Mouse (Mus musculus) c-Kit-positive CD71-positive TER-119-negative erythroid progenitor cells, embryonic 14.5 days (primary cell): Measurements from ENCODE around the gene Slc25a22.
A peak's percentile ranks its signal among the peaks of the same experiment; 100 is the strongest.

Source experiments
- DNase-seq: peaks from one replicate; pipeline ENCODE4 v3.0.0-alpha.2; 2013; ENCODE audit warnings: low read depth

Gene Slc25a22

GRCm38 (mm10) chr7:141437178-141438120 is at the start of gene Slc25a22:
Gene Slc25a22 (minus strand): TSS chr7:141437892.
- DNase-seq = peak; percentile 66

DNA sequence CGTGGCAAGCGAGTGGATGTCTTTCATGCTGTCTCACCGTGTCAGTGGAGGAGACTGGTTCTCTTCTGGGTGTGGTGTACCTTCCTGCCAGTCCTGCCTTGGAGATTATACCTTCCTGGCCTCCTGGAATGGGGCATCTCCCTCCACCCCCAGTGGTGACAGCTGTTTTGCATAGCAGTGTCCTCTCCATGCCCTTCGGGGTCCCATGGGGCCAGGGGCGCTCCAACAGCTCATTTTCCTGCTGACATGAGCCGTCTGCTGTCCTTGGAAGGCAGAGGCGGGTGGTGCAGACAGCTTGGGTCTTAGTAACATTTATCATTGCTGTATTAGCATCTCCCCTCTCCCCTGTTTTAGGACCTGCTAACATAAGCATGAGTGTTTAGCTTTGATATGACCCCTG is 49.4 kb upstream of the Slc25a22 start:
- DNase-seq = no peak

DNA sequence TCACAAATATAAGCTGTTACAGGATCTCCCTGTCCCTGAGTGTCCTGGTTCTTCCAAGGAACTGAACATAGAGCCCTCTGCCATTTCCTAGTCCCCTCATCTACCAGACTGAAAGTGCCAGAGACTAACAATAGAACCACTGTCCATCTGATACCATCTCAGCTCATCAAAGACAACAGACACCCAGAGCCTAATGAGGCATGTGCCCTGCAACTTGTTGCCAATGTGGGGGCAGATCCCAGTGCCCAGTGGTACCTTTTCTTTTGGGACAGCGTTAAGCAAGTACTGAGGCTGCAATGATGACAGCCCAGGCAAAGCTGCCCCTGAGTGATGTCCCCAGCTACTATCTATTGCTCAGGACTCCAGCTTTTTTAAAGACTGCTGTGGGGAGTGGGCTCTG is 48.5 kb upstream of the Slc25a22 start:
- no peak for DNase-seq

GRCm38 (mm10) chr7:141485606-141486005 is 47.9 kb upstream of the Slc25a22 start:
- DNase-seq = no peak

DNA sequence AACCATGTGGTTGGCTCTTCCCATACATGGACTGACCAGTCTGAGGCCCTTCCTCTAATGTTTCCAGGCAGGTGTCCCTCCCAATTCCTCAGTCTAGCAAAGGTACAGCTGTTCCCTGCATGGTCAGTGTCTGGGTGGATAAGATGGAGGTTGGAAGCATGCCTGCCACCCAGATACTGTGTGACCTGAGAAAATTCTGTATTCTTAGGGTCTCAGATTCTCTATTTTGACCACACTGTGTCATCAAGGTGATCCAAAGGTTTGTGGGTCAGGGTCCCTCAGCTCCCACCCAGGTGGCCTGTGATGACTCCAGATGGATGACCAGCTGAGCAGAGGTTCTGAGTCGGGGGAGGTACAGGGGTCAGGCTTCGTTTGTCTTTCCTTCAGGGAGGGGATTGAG is 47.5 kb upstream of the Slc25a22 start:
- no peak for DNase-seq

DNA sequence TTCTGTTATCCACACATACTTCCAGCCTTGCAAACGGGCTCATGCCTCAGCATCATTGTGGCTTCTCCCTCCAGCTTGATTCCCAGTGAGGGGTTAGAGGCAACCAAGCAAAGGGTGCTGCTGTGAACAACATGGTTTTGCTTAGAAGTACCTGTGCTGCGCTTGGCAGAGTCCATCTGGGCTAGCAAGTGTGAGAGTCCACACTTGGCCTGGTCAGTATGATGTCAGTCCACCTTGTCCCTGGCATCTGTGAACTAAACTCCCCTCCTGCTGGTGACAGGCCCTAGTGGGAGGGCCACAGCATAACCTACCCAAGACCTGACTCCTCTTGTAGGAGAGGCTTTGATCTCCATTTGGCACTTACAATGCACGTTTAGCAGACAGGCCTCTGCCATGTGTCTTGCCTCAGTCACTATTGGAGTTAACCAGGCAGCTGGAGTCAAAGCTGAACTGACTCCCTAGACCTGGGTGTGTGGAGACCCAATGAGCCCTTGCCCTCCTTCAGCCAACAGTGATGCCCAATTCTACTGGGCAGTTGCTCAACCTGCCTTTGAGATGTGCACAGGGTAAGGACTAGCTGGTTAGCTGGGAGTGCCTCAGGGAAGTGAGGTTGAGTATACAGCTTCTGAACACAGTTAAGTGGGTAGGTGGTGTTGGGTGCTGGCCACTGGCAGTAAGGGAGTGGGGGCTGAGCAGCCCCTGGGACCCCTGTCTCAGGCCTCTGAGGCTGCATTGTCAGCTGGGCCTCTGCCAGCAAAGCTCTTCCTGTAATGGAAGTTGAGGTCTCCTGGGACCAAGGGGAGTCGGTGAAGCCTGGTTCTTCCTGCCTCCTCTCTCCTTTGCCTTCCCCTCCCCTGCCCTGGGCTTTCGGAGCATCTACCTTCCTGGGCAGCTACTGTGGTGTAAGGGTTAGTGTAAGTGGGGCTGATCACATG is 46.8 kb upstream of the Slc25a22 start:
- no peak for DNase-seq

GRCm38 (mm10) chr7:141483114-141483653 is 45.5 kb upstream of the Slc25a22 start:
- no peak for DNase-seq

DNA sequence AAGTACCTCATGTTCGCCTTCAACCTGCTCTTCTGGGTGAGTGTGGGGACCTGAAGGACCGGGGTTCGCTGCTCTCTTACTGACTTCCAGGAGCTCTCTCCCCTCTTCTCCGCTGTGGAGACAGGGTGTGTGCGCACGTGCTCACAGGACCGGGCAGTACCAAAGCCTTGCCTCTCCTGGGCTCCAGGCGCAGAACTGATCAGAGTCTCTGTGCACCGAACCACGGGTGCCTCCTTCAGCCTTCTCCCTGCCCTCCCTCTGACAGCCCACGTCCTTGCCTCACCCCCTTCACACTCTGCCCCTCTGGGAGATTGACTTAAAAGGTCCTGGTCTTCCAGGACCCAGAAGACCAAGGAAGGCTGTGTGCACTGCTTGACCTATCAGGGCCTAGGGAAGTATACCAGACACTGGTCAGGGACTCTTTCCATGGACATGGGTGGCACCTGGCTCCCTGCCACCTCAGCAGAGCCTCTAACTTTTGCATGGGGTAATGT is 44.9 kb upstream of the Slc25a22 start:
- DNase-seq = no peak

DNA sequence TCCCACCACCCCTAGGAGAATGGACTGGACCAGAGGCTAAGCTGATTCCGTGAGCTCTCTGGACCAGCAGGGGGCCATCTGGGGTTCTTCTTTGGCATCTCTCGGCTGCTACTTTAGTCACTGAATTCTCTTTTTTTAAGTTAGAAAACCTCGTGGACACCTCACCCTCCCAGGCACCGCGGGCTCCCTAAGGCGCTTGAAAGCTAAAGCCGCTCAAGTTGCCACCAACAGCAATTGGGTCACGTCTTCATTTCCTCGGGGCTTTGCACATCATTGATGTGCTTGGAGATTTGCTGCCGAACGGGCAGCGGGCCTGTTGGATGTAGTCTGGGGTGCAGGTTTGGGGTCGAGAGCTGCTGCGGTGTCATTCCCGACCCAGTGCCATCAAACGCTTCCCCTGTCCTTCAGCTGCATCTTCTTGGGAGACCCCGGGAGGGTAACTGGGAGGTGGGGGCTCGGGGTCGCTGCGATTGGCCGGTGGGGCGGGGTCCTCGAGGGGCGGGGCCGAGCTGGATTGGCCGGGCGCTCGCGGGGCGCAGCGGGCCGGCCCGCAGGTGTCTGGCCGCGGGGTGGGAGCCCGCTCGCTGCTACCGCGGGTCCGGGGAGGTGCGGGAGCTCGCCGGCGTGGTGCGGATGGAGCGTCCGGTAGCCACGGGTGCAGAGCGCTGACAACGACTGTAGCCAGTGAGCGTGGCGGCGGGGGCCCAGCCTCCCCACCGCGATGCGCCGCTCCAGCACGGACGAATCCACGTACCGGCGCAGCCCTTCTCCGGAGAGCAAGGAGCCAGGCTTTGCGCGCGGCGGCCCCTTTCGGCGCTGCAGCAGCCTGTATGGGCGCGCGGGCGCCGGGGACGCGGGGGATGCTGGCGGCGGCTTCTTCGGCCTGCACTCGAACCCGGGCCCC is 44.1 kb upstream of the Slc25a22 start:
- no peak for DNase-seq

DNA sequence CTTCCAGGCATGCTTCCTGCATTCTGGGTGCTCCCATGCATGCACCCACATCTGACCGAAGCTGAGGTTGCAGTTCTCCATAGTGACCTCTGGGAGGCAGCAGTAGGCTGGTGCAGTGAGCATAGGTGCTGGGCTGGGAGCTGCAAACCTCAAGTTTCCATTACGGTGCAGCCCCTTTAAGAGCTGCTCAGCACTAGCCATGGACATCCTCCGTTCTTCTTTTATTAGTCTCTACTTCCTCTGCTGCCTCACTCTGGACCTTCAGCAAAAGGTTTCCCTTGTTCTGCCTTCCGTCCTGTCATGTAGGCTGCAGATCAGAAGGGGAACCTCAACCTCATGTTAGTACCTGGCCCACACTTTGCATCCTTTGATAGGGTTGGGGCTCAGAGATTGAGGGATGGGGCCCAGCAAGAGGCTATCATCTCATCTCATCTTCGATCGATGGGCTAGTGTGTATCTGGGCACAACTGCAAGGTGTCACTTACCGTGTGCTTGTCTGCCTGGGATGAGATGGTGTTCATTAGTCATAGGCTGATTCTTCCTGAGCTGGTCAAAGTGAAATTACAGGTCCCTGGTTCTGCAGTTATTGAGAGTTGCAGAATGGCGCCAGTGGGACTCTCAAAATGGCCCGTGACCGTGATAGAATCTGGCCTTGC is 43.3 kb upstream of the Slc25a22 start:
- DNase-seq = peak; percentile 78

- DNase-seq = no peak
Observed at GRCm38 (mm10) chr7:141478270-141478748, 40.6 kb upstream of the Slc25a22 start.

- no peak for DNase-seq
Observed at GRCm38 (mm10) chr7:141477578-141478269, 40.0 kb upstream of the Slc25a22 start.

DNA sequence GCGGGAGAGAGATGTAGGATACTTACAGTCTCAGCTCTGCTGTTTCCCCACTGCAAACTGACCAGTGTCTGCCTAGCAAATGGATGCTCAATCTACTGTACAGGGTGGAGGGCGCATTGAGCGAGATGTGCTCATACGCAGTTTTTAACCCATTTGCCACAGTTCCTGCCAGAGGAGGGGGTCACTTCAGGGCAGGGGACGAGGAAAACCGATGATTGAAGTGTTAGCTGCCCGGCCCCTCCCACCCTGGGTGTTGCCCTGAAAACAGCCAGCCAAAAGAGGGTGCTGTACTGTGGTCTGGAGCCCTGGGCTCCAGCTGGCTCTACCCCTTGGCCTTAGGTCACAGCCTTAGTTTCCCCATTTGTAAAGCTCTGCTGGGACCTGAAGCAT is 39.3 kb upstream of the Slc25a22 start:
- no peak for DNase-seq

DNA sequence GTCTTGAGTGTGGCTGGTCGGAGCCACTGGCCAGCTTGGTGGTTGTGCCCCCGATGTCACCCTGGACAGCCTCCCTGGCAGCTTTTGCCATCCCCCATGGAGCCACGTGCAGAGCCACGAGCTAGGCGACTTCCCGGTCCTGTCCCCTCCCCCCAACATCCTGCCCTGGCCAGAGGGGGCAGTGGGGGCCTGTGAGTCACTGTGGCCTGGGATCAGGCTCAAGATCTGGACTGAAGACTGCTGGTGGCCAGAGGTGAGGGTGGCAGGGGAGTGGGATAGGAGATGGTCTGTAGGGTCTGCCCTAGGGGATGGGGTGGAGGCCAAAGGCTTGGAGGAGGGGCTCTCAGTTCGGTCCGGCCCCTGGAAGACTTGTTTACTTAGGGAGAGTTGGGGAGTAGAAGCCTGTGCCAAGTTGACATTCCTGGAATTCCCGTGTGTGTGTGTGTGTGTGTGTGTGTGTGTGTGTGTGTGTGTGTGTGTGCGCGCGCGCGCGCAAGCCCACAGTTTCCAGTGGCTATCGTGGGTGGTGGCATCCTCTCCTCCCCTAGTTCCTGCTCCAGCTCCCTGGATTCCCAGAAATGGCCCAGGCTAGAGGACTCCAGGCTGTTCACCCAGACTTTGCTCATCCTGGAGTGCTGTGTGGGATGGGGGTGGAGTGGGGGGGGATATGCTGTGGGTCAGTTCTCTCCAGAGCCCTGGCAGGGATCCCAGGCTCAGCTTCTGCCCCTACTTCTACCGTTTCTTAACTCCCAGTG is 38.7 kb upstream of the Slc25a22 start:
- DNase-seq = no peak

DNA sequence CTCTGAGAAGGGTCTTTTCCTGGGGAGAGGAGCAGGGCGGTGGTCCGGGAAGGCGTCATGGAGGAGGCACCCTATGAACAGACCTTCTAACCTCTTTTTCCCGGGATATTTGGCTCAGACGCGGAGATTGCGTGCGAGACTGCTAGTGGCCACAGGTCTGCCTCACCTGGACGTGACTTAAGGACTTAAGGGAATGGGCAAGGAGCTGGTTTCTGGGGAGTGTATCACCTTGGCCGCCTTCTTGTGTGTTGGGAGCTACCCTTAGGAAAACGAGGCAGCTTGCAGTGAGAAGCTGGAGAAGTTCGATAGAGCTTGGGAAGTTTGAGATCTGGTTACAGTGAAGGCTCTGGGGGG is 38.1 kb upstream of the Slc25a22 start:
- no peak for DNase-seq

DNA sequence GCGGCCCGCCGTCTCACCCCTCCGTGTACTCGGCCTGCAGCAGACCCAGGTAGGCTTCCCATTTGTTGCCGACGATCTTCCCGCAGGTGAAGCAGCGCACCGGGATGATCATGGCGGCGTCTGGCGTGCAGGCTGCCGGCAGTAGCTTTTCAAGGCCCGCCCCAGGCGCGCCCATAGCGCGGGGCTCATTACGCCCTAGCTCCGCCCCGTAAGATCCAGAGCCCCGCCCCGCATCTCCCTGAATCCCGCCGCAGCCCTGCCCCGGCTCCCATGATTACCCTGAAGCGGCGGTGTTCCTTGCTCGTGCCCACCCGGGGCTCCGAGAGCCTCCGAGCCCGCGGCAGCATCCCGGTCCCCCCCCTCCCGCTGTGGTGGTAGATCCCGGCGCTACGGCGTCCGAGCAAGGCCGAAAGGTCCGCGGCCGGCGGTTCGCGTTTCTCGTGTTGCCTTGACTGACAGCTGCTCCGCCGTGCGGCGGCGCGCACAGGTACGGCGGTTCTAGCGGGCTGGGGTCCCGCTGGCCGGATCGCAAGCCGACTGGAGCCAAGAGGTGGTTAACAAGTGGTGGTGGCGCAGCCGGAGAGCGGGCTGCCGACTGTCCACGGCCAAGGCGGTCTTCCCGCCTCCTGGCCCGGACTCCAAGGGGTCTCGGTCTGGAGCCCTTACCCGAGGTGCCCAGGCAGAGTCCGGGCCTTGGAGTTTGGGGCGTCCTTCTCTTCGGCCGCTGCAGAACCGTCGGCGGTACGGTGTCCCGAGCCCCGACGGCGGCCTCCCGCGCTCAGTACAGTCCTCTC is 37.5 kb upstream of the Slc25a22 start, which contains the start of the genes Polr2l and Tspan4:
Gene Polr2l, minus strand, starts transcription at position 122 of the 794 bp plus-strand sequence.
Gene Tspan4, plus strand, starts transcription at position 230 of the 794 bp plus-strand sequence.
- DNase-seq = peak; percentile 75

- DNase-seq = no peak
Observed at GRCm38 (mm10) chr7:141474160-141474559, 36.5 kb upstream of the Slc25a22 start.

DNA sequence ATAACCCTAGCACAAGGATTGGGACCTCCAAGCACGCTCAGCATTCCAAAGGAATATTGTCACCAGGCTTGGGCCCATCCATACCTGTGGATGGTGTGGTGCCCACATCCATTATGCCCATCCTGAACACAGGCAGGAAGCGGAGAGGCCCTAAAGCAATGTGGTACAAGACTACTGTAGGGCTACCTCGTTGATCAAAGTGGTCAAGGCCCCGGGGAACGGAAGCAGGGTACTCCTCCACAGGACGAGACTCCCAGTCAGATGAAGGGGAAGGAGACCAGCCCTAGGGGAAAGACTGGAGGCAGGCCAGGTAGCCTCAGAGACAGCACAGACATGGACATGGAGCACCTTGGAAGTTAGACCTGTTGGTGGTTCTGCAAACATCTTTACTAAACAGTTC is 35.1 kb upstream of the Slc25a22 start:
- no peak for DNase-seq
